ENCODE assay signal across 8 mouse cellular contexts in the genomic region with DNA sequence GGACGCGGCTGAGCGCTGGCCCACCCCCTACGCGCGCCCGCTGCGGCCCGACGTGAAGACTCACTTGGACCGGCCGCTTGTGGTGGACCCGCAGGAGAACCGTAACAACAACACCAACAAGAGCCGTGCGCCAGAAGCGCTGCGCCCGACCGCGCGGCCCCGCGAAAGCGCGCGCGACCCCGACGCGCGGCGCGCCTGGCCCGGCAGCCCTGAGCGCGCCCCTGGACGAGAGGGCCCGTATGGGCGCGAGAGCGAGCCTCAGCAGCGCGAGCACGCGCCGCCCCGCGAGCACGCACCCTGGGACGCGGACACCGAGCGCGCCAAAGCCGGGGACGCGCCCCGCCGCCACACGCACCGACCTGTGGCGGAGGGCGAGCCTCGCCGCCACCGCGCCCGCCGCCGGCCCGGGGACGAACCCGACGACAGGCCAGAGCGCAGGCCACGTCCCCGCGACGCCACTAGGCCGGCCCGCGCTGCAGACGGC.
DNase-seq lines count a peak whose midpoint lies in the region; ATAC-seq and TF ChIP-seq lines count a peak whose summit lies in the region.

No protein-coding gene starts in this region.

- no peak overlapping the region for H3K4me3 ChIP-seq in heart, adult 2 months
- H3K4me3 ChIP-seq in thymus, adult 2 months (ENCODE audit: control insufficient read depth, insufficient read depth, low read length) = no peak overlapping the region
- peak overlapping the region; percentile 45 for H3K4me3 ChIP-seq in intestine, embryonic 16.5 days (ENCODE audit: low read length)
- H3K4me3 ChIP-seq in neural tube, embryonic 11.5 days (ENCODE audit: low read depth, low read length) = peak overlapping the region; percentile 38

- 0 out of 2 replicates have a peak overlapping the region, but pooled peaks have one; percentile 29 for H3K9ac ChIP-seq in heart, adult 2 months (ENCODE audit: low read depth, low read length)
- peak overlapping the region; percentile 3; the same call in 1 of the 2 replicates for H3K9ac ChIP-seq in intestine, embryonic 16.5 days (ENCODE audit: low read depth, low read length)
- no peak overlapping the region for H3K9ac ChIP-seq in neural tube, embryonic 11.5 days (ENCODE audit: low read length)

- no peak for DNase-seq in heart, adult 2 months
- DNase-seq in heart, adult 11 months = no peak
- peak; percentile 44 for DNase-seq in thymus, postnatal 4 days
- no peak for DNase-seq in thymus, adult 2 months
- peak; percentile 44 for DNase-seq in neural tube, embryonic 11.5 days (ENCODE audit: low spot score)
- DNase-seq in ovary, adult 18-20 months (ENCODE audit: low spot score) = no peak
- DNase-seq in MN1 (ENCODE audit: low spot score) = no peak

- no peak for TF ChIP-seq EP300 in heart, adult 2 months (IDR thresholded peaks at IDR 0.05; ENCODE audit: insufficient read depth, low read depth, low read length)

- no peak overlapping the region for H3K27ac ChIP-seq in heart, adult 2 months
- no peak overlapping the region for H3K27ac ChIP-seq in thymus, adult 2 months (ENCODE audit: control insufficient read depth, insufficient read depth, low read length)
- H3K27ac ChIP-seq in intestine, embryonic 16.5 days (ENCODE audit: low read length) = no peak overlapping the region
- H3K27ac ChIP-seq in neural tube, embryonic 11.5 days (ENCODE audit: low read depth, low read length) = no peak overlapping the region

- 4% methylated on average over 80 of the region's 84 CpGs for WGBS in heart, adult 2 months
- WGBS in thymus, adult 2 months = 4% methylated on average over 84 of the region's 84 CpGs
- under 1% methylated on average over 79 of the region's 84 CpGs for WGBS in intestine, embryonic 16.5 days
- WGBS in neural tube, embryonic 11.5 days = under 1% methylated on average over 68 of the region's 84 CpGs

- intact Hi-C loops in heart, adult 2 months (cut with DNase I) = loop anchor here (5.0 kb wide), 1 partner anchor 267 kb away; no protein-coding TSS in a partner anchor

- ATAC-seq in intestine, embryonic 16.5 days = no peak
- no peak for ATAC-seq in neural tube, embryonic 11.5 days (ENCODE audit: insufficient read depth, low FRiP score, low TSS enrichment)

- H3K4me1 ChIP-seq in heart, adult 2 months (ENCODE audit: control insufficient read depth, insufficient read depth, low read length) = no peaks in the 10 kb centered on the region
- H3K4me1 ChIP-seq in thymus, adult 2 months (replicated peaks; ENCODE audit: control insufficient read depth, insufficient read depth, low read length) = peaks cover 7% of the 10 kb centered on the region; the same call in 1 of the 2 replicates
- 0 out of 2 replicates have a peak, but pooled peaks cover 2% of the 10 kb centered on the region for H3K4me1 ChIP-seq in intestine, embryonic 16.5 days (ENCODE audit: control insufficient read depth, insufficient read depth, low read length)
- H3K4me1 ChIP-seq in neural tube, embryonic 11.5 days (ENCODE audit: control insufficient read depth, insufficient read depth, low read length) = no peaks in the 10 kb centered on the region

- H3K9me3 ChIP-seq in intestine, embryonic 16.5 days (ENCODE audit: control insufficient read depth, low read length) = no peaks in the 10 kb centered on the region
- H3K9me3 ChIP-seq in neural tube, embryonic 11.5 days (ENCODE audit: control insufficient read depth, low read length) = no peaks in the 10 kb centered on the region

- peak overlapping the region; percentile 70 for H3K4me2 ChIP-seq in intestine, embryonic 16.5 days (ENCODE audit: low read depth, low read length)
- H3K4me2 ChIP-seq in neural tube, embryonic 11.5 days (ENCODE audit: low read depth) = peak overlapping the region; percentile 56

- H3K79me2 ChIP-seq in heart, adult 2 months (replicated peaks; ENCODE audit: control insufficient read depth, insufficient read depth, low read length) = no peaks in the 10 kb centered on the region

- TF ChIP-seq POLR2A in heart, adult 2 months (IDR thresholded peaks at IDR 0.05; ENCODE audit: insufficient read depth, low read depth, low read length) = no peak
- no peak for TF ChIP-seq POLR2A in thymus, adult 2 months (IDR thresholded peaks at IDR 0.05; ENCODE audit: control insufficient read depth, extremely low read depth, insufficient read depth, low read length, poor library complexity)

- H3K27me3 ChIP-seq in heart, adult 2 months (ENCODE audit: control insufficient read depth, insufficient read depth, low read length) = peaks cover 3% of the 10 kb centered on the region
- peaks cover 2% of the 10 kb centered on the region; the same call in 1 of the 2 replicates for H3K27me3 ChIP-seq in thymus, adult 2 months (ENCODE audit: control insufficient read depth, insufficient read depth, low read length)
- peaks cover 34% of the 10 kb centered on the region for H3K27me3 ChIP-seq in intestine, embryonic 16.5 days (replicated peaks; ENCODE audit: control insufficient read depth, insufficient read depth, low read length)
- H3K27me3 ChIP-seq in neural tube, embryonic 11.5 days (ENCODE audit: control insufficient read depth, insufficient read depth, low read length) = peaks cover 31% of the 10 kb centered on the region

- TF ChIP-seq CTCF in heart, adult 2 months (IDR thresholded peaks at IDR 0.05) = no peak
- no peak for TF ChIP-seq CTCF in thymus, adult 2 months (IDR thresholded peaks at IDR 0.05; ENCODE audit: borderline replicate concordance, control insufficient read depth, extremely low read depth, insufficient read depth, low read length, poor library complexity)

- no peaks in the 10 kb centered on the region for H3K36me3 ChIP-seq in heart, adult 2 months (ENCODE audit: control insufficient read depth, insufficient read depth, low read length)
- no peaks in the 10 kb centered on the region for H3K36me3 ChIP-seq in thymus, adult 2 months (ENCODE audit: control insufficient read depth, insufficient read depth, low read length)
- no peaks in the 10 kb centered on the region for H3K36me3 ChIP-seq in intestine, embryonic 16.5 days (ENCODE audit: control insufficient read depth, insufficient read depth, low read length)
- no peaks in the 10 kb centered on the region for H3K36me3 ChIP-seq in neural tube, embryonic 11.5 days (ENCODE audit: control insufficient read depth, insufficient read depth, low read length)

Comparison
In these comparisons a context has a peak if more than half of its experiments do, and no peak if none do; other contexts are left out.
1. DNase-seq: peak in thymus, postnatal 4 days (single experiment) and neural tube, embryonic 11.5 days (single experiment); none in heart, adult 2 months (0 of 2), heart, adult 11 months (single experiment), thymus, adult 2 months (single experiment), ovary, adult 18-20 months (single experiment) and MN1 (single experiment).
2. H3K4me3 ChIP-seq: peak in intestine, embryonic 16.5 days (single experiment) and neural tube, embryonic 11.5 days (single experiment); none in heart, adult 2 months (single experiment) and thymus, adult 2 months (single experiment).